Mouse (Mus musculus) heart, postnatal 0 days (tissue): ENCODE measurements at regions not wholly inside any gene's neighbourhood (a gene's known extent, or its start where the extent isn't known, plus 50 kb on each side); places are given as distances from the start of the nearest gene placed in this dataset.

Source experiments
- ATAC-seq: fragments of 200-750 bp; cut with Nextera tagmentation; 2 replicates; pipeline ENCODE4 v1.8.0; 2017; ENCODE audit warnings: low read depth, moderate number of reproducible peaks, moderate library complexity; ENCODE audit not compliant: insufficient read depth
- DNase-seq: peaks from one replicate; pipeline ENCODE4 v3.0.0-alpha.2; 2016; ENCODE audit warnings: low spot score
- H3K27ac ChIP-seq: fragments of 300-500 bp; sonication (generic); 2 replicates; pipeline ENCODE4 v1.5.1; 2014; ENCODE audit warnings: low read depth, mild to moderate bottlenecking
- H3K27me3 ChIP-seq: fragments of 300-500 bp; sonication (generic); 2 replicates; pipeline ENCODE4 v1.6.1; 2014; ENCODE audit warnings: low read length, mixed read lengths; ENCODE audit not compliant: control insufficient read depth, insufficient read depth
- H3K36me3 ChIP-seq: fragments of 300-500 bp; sonication (generic); replicated peaks from 2 replicates; pipeline ENCODE4 v1.6.1; 2014; ENCODE audit warnings: low read length, mixed read lengths; ENCODE audit not compliant: control insufficient read depth, insufficient read depth
- H3K4me1 ChIP-seq: fragments of 300-500 bp; sonication (generic); 2 replicates; pipeline ENCODE4 v1.6.1; 2014; ENCODE audit warnings: antibody characterized with exemption; ENCODE audit not compliant: control insufficient read depth, insufficient read depth
- H3K4me2 ChIP-seq: fragments of 300-500 bp; sonication (generic); 2 replicates; pipeline ENCODE4 v1.6.1; 2014; ENCODE audit warnings: low read depth, mild to moderate bottlenecking, low read length, moderate library complexity
- H3K4me3 ChIP-seq: fragments of 300-500 bp; sonication (generic); 2 replicates; pipeline ENCODE4 v1.5.1; 2014; ENCODE audit warnings: low read depth, low read length
- H3K9ac ChIP-seq: fragments of 300-500 bp; sonication (generic); replicated peaks from 2 replicates; pipeline ENCODE4 v1.6.1; 2014; ENCODE audit warnings: low read depth, low read length, mixed read lengths
- H3K9me3 ChIP-seq: fragments of 300-500 bp; sonication (generic); replicated peaks from 2 replicates; pipeline ENCODE4 v1.6.1; 2016; ENCODE audit warnings: low read length; ENCODE audit not compliant: control insufficient read depth
- CTCF ChIP-seq: IDR thresholded peaks from 2 replicates; pipeline ENCODE4 v1.5.1; 2016; ENCODE audit warnings: antibody characterized with exemption, control low read depth, low read depth
- EP300 ChIP-seq: IDR thresholded peaks from 2 replicates; pipeline ENCODE4 v1.6.1; 2016; ENCODE audit warnings: antibody characterized with exemption, low read depth
- WGBS: fragments of 180-500 bp; shearing (Covaris S2); extraction: QIAGEN DNeasy Blood & Tissue Kit; methylation state at CpG from one replicate; pipeline ENCODE4 v1.1.7; 2014; 5-methylcytosine and 5-hydroxymethylcytosine counted together

DNA sequence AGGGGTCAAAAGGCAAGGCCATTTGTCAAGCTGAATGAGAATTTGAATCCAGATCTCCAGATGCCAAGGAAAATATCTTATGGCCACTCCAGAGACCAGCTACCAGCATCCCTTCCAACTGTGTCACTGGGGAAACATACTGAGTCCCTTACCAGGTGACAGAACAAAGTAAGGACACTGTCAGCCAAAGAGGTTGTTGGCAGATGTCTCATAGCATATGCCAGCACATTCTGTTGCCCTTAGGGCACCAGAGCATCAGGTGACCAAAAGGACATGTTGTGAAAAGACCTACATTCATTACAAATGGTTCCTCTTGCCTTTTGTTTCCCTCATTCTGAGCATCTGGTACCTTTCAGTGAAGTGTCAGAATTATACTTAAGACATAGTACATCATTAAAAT, 166.4 kb downstream of the Rbm26 start:
- H3K9me3 ChIP-seq = no peaks in the 10 kb centered on the region
- no peaks in the 10 kb centered on the region for H3K27me3 ChIP-seq
- no peak overlapping the region for H3K27ac ChIP-seq
- ATAC-seq (no peak), DNase-seq (no peak)
- H3K4me3 ChIP-seq = no peak overlapping the region
- no peak for TF ChIP-seq EP300
- no peak for TF ChIP-seq CTCF
- H3K4me2 ChIP-seq = no peak overlapping the region
- H3K36me3 ChIP-seq = no peaks in the 10 kb centered on the region
- no peak overlapping the region for H3K9ac ChIP-seq
- no peaks in the 10 kb centered on the region for H3K4me1 ChIP-seq

DNA sequence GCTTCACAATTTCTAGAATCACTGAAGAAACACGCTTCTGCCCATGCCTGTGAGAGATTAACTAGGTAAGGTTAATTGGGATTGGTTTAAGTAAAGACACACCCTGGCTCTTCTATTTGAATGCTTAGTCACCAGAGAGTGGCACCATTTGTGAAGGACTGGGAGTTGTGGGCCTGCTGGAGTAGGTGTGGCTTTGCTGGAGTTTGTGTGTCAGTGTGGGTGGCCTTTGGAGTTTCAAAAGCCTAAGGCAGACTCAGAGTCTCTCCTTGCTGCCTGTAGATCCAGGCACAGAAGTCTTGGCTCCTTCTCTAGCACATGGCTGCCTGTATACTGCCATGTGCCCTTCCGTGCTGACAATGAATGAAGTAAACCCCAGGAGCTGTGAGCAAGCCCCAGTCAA, 168.8 kb downstream of the Rbm26 start:
- 72% methylated on average over 2 of the region's 2 CpGs for WGBS
- H3K9ac ChIP-seq = no peak overlapping the region
- no peaks in the 10 kb centered on the region for H3K4me1 ChIP-seq
- no peak for ATAC-seq
- no peaks in the 10 kb centered on the region for H3K9me3 ChIP-seq
- H3K27ac ChIP-seq = no peak overlapping the region
- TF ChIP-seq CTCF = no peak
- no peak for TF ChIP-seq EP300
- H3K4me3 ChIP-seq = no peak overlapping the region
- no peak for DNase-seq
- H3K4me2 ChIP-seq = no peak overlapping the region
- H3K36me3 ChIP-seq = no peaks in the 10 kb centered on the region
- no peaks in the 10 kb centered on the region for H3K27me3 ChIP-seq

DNA sequence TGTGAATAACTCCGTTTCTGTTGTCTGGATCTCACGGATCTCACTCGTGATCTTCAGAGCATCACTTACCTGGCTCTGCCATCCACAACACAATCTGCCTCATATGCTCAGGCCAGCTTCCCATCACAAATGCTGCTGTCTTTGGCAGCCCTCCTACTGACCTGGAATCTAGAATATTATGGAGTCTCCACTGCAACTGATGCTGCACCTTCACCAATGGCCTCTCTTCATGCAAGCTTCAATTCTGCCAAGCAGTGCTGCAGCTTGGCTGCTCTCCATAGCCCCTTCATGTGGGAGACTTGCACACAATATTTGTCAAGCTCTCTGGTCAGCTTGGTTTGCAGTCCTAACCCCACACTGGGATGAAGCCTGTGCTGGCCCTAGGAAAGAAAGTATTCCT, 183.1 kb downstream of the Rbm26 start:
- Histone ChIP-seq H3K9me3 (no peaks in the 10 kb centered on the region), H3K9ac (no peak overlapping the region), H3K4me1 (no peaks in the 10 kb centered on the region), H3K4me3 (no peak overlapping the region), H3K27ac (no peak overlapping the region), H3K36me3 (no peaks in the 10 kb centered on the region), H3K27me3 (no peaks in the 10 kb centered on the region), H3K4me2 (no peak overlapping the region)
- 90% methylated on average over 3 of the region's 3 CpGs for WGBS
- ATAC-seq (no peak), DNase-seq (no peak)
- TF ChIP-seq CTCF (no peak), EP300 (no peak)

DNA sequence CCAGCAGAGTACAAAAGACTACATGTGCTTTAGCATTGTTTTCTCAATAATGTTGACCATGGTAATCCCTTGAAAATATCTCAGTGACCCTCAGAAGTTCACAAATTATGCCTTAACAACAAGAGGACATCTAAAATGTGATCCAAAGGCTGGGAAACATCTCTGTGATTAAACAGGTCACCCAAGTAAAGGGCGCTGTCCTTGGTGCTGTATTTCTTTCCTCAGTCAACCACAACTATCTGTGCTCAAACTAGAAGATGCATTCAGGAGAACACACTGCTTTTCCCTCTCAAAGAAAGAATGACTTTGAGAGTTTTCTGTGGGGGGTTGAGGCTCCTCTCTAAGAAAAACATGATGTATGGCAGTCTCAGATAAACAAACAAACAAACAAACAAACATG, 211.1 kb downstream of the Rbm26 start:
- no peak overlapping the region for H3K4me3 ChIP-seq
- no peaks in the 10 kb centered on the region for H3K4me1 ChIP-seq
- H3K36me3 ChIP-seq = no peaks in the 10 kb centered on the region
- DNase-seq (no peak), ATAC-seq (no peak)
- TF ChIP-seq CTCF = no peak
- TF ChIP-seq EP300 = no peak
- no peak overlapping the region for H3K27ac ChIP-seq
- 33% methylated on average over 1 of the region's 1 CpGs for WGBS
- no peaks in the 10 kb centered on the region for H3K9me3 ChIP-seq
- H3K9ac ChIP-seq = no peak overlapping the region
- no peak overlapping the region for H3K4me2 ChIP-seq
- no peaks in the 10 kb centered on the region for H3K27me3 ChIP-seq

DNA sequence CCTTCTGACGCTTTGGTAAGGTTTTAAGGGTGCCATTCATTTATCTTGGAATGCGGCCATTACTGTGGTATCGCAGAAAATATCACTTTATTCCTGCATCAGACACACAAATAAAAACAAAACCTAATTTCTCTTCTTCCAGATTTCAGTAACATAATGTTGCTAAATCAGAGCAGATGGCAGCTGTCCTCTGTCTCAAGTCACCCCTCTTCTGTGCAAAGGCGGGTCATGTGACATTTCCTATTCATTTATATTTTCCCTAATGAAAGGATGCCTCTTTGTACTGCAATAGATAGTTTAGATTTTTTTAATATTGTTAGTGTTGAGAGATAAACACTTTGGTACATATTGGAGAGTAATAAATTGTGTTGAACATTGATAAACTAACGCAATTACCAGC, 233.7 kb downstream of the Rbm26 start:
- H3K27me3 ChIP-seq = no peaks in the 10 kb centered on the region
- no peaks in the 10 kb centered on the region for H3K9me3 ChIP-seq
- H3K36me3 ChIP-seq = no peaks in the 10 kb centered on the region
- WGBS = 79% methylated on average over 5 of the region's 5 CpGs
- no peak overlapping the region for H3K9ac ChIP-seq
- H3K27ac ChIP-seq = no peak overlapping the region
- DNase-seq = no peak
- no peak overlapping the region for H3K4me3 ChIP-seq
- H3K4me1 ChIP-seq = no peaks in the 10 kb centered on the region
- ATAC-seq = no peak
- TF ChIP-seq EP300 (no peak), CTCF (no peak)
- no peak overlapping the region for H3K4me2 ChIP-seq

DNA sequence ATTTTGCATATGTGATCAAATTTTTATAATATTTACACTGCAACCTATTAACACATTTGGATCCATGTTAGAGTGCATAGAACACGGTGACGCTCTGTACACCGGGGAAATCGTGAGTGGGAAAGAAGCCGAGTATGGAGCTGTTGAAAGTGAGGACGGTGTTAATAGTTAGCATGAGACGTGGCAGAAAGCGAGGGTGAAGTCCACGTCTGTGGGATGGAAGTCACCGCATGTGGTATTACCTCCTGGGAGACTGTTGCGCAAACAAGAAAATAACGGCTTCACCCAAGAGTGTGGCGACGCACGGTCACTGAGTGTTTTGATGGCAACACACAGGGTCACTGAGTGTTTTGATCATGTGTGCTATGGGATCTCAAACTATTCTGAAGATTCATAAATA, 237.2 kb downstream of the Rbm26 start:
- H3K36me3 ChIP-seq = no peaks in the 10 kb centered on the region

More for the DNA sequence above, 237.2 kb downstream of the Rbm26 start:
- no peak overlapping the region for H3K9ac ChIP-seq
- no peak overlapping the region for H3K27ac ChIP-seq
- no peak overlapping the region for H3K4me3 ChIP-seq
- no peak for DNase-seq
- H3K27me3 ChIP-seq = no peaks in the 10 kb centered on the region
- WGBS = 83% methylated on average over 15 of the region's 15 CpGs
- TF ChIP-seq EP300 (no peak), CTCF (no peak)
- no peak for ATAC-seq
- H3K4me2 ChIP-seq = no peak overlapping the region
- no peaks in the 10 kb centered on the region for H3K9me3 ChIP-seq
- no peaks in the 10 kb centered on the region for H3K4me1 ChIP-seq
